Mouse (Mus musculus): ENCODE measurements at regions not wholly inside any gene's neighbourhood (a gene's known extent, or its start where the extent isn't known, plus 50 kb on each side); places are given as distances from the start of the nearest gene placed in this dataset.
A peak's percentile ranks its signal among the peaks of the same experiment; 100 is the strongest.

DNA sequence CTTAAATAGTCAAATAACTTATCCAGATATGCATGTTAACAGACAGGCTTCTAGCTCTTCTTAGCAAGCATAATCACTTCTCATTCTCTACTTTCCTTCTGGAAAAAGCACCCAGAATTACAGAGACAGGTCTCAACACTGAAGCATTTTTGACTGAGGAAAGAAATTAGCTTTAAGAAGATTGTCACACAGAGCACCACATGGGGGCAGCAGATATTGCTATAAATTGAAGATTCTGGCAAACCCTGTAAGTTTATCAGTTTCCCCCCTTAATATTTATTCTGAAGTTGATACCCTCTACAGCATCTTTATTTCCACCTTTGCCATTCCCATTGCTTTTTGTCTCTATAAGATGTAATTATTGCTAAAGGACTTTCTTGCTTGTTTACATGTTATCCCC lies 83.4 kb upstream of the Lrrc4c start:
- peak in 1 of 2 experiments; percentile 6 for DNase-seq (ENCODE audit: low spot score in 2 of 2)

DNA sequence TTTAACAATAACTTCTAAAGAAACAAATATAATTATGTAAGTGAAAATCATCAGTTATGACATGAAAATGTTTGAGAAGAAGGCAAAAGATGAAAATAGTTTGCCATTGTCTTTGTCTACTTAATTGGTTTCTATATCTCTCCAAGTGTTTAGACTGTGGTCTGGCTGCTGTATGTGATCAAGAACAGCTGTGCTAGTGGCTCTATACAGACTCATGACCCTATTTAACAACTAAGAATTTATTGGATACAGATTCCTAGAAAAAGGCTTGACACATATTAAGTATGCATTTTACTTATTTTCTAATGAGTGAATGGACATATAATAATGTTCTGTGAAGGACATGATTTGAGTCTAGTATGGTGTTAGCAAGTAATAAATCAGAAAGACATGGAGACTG lies 78.7 kb upstream of the Lrrc4c start:
- DNase-seq (ENCODE audit: low spot score in 2 of 2): no peak

DNA sequence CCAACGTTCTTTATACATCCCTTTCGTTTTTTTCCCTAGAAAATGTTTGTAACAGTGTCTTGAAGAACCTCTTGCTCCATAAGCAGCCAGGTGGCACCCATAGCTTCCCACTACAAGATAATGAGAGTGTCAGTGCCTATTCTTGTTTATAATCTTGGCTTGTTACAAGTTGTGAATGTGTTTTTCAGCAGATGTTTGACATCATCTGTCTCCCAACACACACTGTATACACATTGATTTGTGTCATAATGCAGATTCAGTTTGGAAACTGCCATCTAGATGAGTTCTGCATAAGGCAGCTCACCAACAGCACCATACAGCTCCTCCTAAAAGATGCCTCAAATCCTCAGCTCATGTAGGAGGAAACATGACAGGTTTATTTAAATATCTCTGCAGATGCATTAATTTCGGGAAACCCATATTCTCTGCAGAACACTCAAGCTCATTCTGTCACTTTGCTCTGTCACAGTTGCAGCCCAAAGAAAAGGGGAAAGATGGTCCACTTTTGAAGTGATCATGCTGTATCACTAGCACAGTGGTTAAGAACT lies 77.4 kb upstream of the Lrrc4c start:
- peak in 1 of 2 experiments; percentile 4 for DNase-seq (ENCODE audit: low spot score in 2 of 2)

DNA sequence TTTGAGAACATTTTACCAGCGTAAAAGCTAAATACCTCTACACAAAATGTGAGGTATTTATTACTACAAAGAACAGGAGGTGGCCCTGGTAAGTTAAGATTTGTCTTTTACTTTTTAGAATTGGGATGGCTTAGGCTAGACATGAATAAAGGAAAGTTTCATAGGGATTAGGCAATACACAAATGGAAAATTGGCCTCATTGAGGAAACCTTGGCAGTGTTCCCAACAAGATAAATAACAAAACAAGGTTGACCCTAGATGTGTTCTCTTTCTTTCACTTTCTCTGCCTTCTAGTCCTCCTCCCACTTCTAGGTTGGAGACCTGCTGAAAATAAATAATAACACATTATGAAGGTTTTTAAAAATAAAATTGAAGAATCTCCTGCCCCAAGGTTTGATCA lies 64.3 kb upstream of the Lrrc4c start:
- no peak for DNase-seq (ENCODE audit: low spot score in 2 of 2)

DNA sequence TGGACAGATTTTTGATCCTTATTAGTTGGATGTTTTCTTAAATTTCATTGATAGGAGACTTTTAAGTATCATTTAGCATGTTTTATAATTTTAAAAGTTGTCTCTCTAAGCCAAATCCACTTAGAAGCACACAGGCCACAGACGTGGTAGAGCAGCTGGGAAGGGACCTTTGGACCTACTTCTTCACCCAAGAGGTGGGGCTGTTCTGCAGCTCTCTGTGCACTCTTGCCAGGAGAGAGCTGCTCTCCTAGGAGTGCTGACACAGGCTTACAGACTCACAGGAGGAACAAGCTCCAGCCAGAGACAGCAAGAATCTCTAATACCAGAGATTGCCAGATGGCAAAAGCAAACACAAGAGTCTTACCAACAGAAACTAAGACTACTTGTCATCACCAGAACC lies 61.5 kb upstream of the Lrrc4c start:
- DNase-seq (ENCODE audit: low spot score in 2 of 2): no peak

All from frontal cortex, postnatal 10 days (tissue).